Mouse (Mus musculus): Measurements from ENCODE around the gene Scg5.

Scg5 gene

GRCm38 (mm10) chr2:113806851-113807577, 21.9 kb downstream of the Scg5 start:
- in situ Hi-C loops (cut with MseI, MboI), result loop anchor here (5.0 to 10.0 kb wide), 3 partner anchors 270 to 310 kb away; no protein-coding TSS in a partner anchor

GRCm38 (mm10) chr2:113805765-113806164, 23.2 kb downstream of the Scg5 start:
- in situ Hi-C loops (cut with MseI, MboI), result loop anchor here (5.0 to 10.0 kb wide), 3 partner anchors 268 to 308 kb away; no protein-coding TSS in a partner anchor

- in situ Hi-C loops (cut with MseI, MboI), result loop anchor here in 1 of 2 experiments (10.0 kb wide), 1 partner anchor 269 kb away; no protein-coding TSS in a partner anchor
These were observed 25.2 kb downstream of the Scg5 start for GRCm38 (mm10) chr2:113803753-113804152.

GRCm38 (mm10) chr2:113800846-113801245, 28.1 kb downstream of the Scg5 start:
- in situ Hi-C loops (cut with MseI, MboI), result loop anchor here in 1 of 2 experiments (10.0 kb wide), 1 partner anchor 266 kb away; no protein-coding TSS in a partner anchor

- in situ Hi-C loops (cut with MseI, MboI), result no loop called here
These were observed 30.3 kb downstream of the Scg5 start for GRCm38 (mm10) chr2:113798605-113799004.

- in situ Hi-C loops (cut with MseI, MboI), result no loop called here
These were observed 33.7 kb downstream of the Scg5 start for GRCm38 (mm10) chr2:113795186-113795585.

- in situ Hi-C loops (cut with MseI, MboI), result no loop called here
These were observed 35.4 kb downstream of the Scg5 start for GRCm38 (mm10) chr2:113793521-113793920.

GRCm38 (mm10) chr2:113788821-113789387, 40.0 kb downstream of the Scg5 start:
- in situ Hi-C loops (cut with MseI, MboI), result no loop called here

GRCm38 (mm10) chr2:113787882-113788281, 41.0 kb downstream of the Scg5 start:
- in situ Hi-C loops (cut with MseI, MboI), result no loop called here

- in situ Hi-C loops (cut with MseI, MboI), result no loop called here
These were observed 44.1 kb downstream of the Scg5 start for GRCm38 (mm10) chr2:113784851-113785250.

GRCm38 (mm10) chr2:113781521-113781920, 47.4 kb downstream of the Scg5 start:
- in situ Hi-C loops (cut with MseI, MboI), result no loop called here

- in situ Hi-C loops (cut with MseI, MboI), result no loop called here
These were observed 47.8 kb downstream of the Scg5 start for GRCm38 (mm10) chr2:113781107-113781506.

- in situ Hi-C loops (cut with MseI, MboI), result no loop called here
These were observed 49.6 kb downstream of the Scg5 start for GRCm38 (mm10) chr2:113779336-113779735.

- in situ Hi-C loops (cut with MseI, MboI), result no loop called here
These were observed 50.9 kb downstream of the Scg5 start for GRCm38 (mm10) chr2:113778036-113778435.

GRCm38 (mm10) chr2:113776297-113776696, 52.6 kb downstream of the Scg5 start:
- in situ Hi-C loops (cut with MseI, MboI), result no loop called here

- in situ Hi-C loops (cut with MseI, MboI), result no loop called here
These were observed 54.6 kb downstream of the Scg5 start for GRCm38 (mm10) chr2:113774150-113774805.

- in situ Hi-C loops (cut with MseI, MboI), result no loop called here
These were observed 60.2 kb downstream of the Scg5 start for GRCm38 (mm10) chr2:113768541-113769303.

GRCm38 (mm10) chr2:113765885-113766284, 63.0 kb downstream of the Scg5 start:
- in situ Hi-C loops (cut with MseI, MboI), result no loop called here

- in situ Hi-C loops (cut with MseI, MboI), result no loop called here
These were observed 64.0 kb downstream of the Scg5 start for GRCm38 (mm10) chr2:113764968-113765367.

GRCm38 (mm10) chr2:113758311-113759161, 70.4 kb downstream of the Scg5 start, which contains the start of gene Grem1:
Gene Grem1, minus strand, starts transcription at chr2:113758646.
- in situ Hi-C loops (cut with MseI, MboI), result no loop called here

Measured in mouse trophoblast stem cell (cell line).